Comparison of ENCODE assay signal across 8 mouse cellular contexts in genomic region chr14:26533267-26533666, GRCm38 (mm10). TPM values are rescaled to one million over a fixed set of nuclear protein-coding genes. Genes with fewer than 3 reads are reported as not detected.
DNase-seq lines count a peak whose midpoint lies in the region; ATAC-seq and TF ChIP-seq lines count a peak whose summit lies in the region.

No protein-coding gene starts in this region.

- H3K9me3 ChIP-seq in heart, postnatal 0 days (replicated peaks; ENCODE audit: control insufficient read depth, low read length), result no peaks in the 10 kb centered on the region
- H3K9me3 ChIP-seq in liver, embryonic 14.5 days (ENCODE audit: control insufficient read depth, low read length), result no peaks in the 10 kb centered on the region

- H3K27ac ChIP-seq in heart, postnatal 0 days (ENCODE audit: low read depth), result no peak overlapping the region
- H3K27ac ChIP-seq in liver, embryonic 14.5 days, result peak overlapping the region; percentile 5

- peak overlapping the region; percentile 66 for H3K4me3 ChIP-seq in lung, adult 2 months (replicated peaks; ENCODE audit: extremely low read depth, low read depth, low read length)
- H3K4me3 ChIP-seq in heart, postnatal 0 days (ENCODE audit: low read depth, low read length), result peak overlapping the region; percentile 92
- peak overlapping the region; percentile 78 to 88 for H3K4me3 ChIP-seq in liver, embryonic 14.5 days (ENCODE audit: insufficient read depth in 1 of 2, low read depth in 2 of 2, low read length in 2 of 2)

- H3K36me3 ChIP-seq in heart, postnatal 0 days (replicated peaks; ENCODE audit: control insufficient read depth, insufficient read depth, low read length), result 0 out of 2 replicates have a peak, but pooled peaks cover 3% of the 10 kb centered on the region
- peaks cover 8% of the 10 kb centered on the region; the same call in 1 of the 2 replicates for H3K36me3 ChIP-seq in liver, embryonic 14.5 days (replicated peaks; ENCODE audit: control insufficient read depth, insufficient read depth, low read depth)

- WGBS in lung, adult 2 months, result 20% methylated on average over 19 of the region's 19 CpGs
- WGBS in heart, postnatal 0 days, result 15% methylated on average over 19 of the region's 19 CpGs
- 14% methylated on average over 19 of the region's 19 CpGs for WGBS in liver, embryonic 14.5 days (ENCODE audit: insufficient replicate concordance)

- H3K27me3 ChIP-seq in heart, postnatal 0 days (ENCODE audit: control insufficient read depth, insufficient read depth, low read length), result no peaks in the 10 kb centered on the region
- no peaks in the 10 kb centered on the region for H3K27me3 ChIP-seq in liver, embryonic 14.5 days (ENCODE audit: control insufficient read depth, insufficient read depth, low read length)

- no peak for TF ChIP-seq CTCF in lung, adult 2 months (IDR thresholded peaks at IDR 0.05; ENCODE audit: insufficient read depth, low read length)
- no peak for TF ChIP-seq CTCF in heart, postnatal 0 days (IDR thresholded peaks at IDR 0.05; ENCODE audit: low read depth)
- TF ChIP-seq CTCF in liver, embryonic 14.5 days (IDR thresholded peaks at IDR 0.05; ENCODE audit: low read depth), result peak; percentile 25; the same call in 1 of the 2 replicates

- no peak for TF ChIP-seq EP300 in heart, postnatal 0 days (IDR thresholded peaks at IDR 0.05; ENCODE audit: low read depth)
- TF ChIP-seq EP300 in liver, embryonic 14.5 days (IDR thresholded peaks at IDR 0.05; ENCODE audit: low read depth), result no peak

- TF ChIP-seq POLR2A in lung, adult 2 months (IDR thresholded peaks at IDR 0.05; ENCODE audit: borderline replicate concordance, extremely low read depth, low read depth, low read length), result no peak

- peak overlapping the region; percentile 89 for H3K9ac ChIP-seq in heart, postnatal 0 days (replicated peaks; ENCODE audit: low read depth, low read length)
- peak overlapping the region; percentile 95 for H3K9ac ChIP-seq in liver, embryonic 14.5 days (replicated peaks)

- no peak for ATAC-seq in heart, postnatal 0 days (ENCODE audit: insufficient read depth, low read depth)
- no peak for ATAC-seq in liver, embryonic 14.5 days (ENCODE audit: insufficient read depth)

- H3K4me2 ChIP-seq in heart, postnatal 0 days (ENCODE audit: low read depth, low read length), result peak overlapping the region; percentile 79
- H3K4me2 ChIP-seq in liver, embryonic 14.5 days (ENCODE audit: low read depth), result peak overlapping the region; percentile 96

- DNase-seq in lung, adult 2 months, result peak; percentile 17
- DNase-seq in lung, postnatal 36 days, result no peak
- peak; percentile 43 to 45 for DNase-seq in cerebellum, postnatal 10 days
- DNase-seq in heart, postnatal 0 days (ENCODE audit: low spot score), result no peak
- peak in 1 of 3 experiments; percentile 10 for DNase-seq in liver, embryonic 14.5 days (ENCODE audit: low read depth in 3 of 3, low spot score in 3 of 3)
- peak; percentile 32 to 74 for DNase-seq in spleen, postnatal 4 days (ENCODE audit: low spot score in 2 of 2)
- no peak for DNase-seq in urinary bladder, postnatal 4 days (ENCODE audit: low spot score in 2 of 2)
- no peak for DNase-seq in Muller cell, postnatal 12 days (ENCODE audit: inconsistent ontology term)

- H3K4me1 ChIP-seq in lung, adult 2 months (ENCODE audit: control insufficient read depth, insufficient read depth, low read length), result peaks cover 22% of the 10 kb centered on the region
- peaks cover 34% of the 10 kb centered on the region for H3K4me1 ChIP-seq in heart, postnatal 0 days (ENCODE audit: control insufficient read depth, insufficient read depth)
- H3K4me1 ChIP-seq in liver, embryonic 14.5 days (replicated peaks; ENCODE audit: control insufficient read depth in 2 of 2, insufficient read depth in 2 of 2, low read length in 1 of 2), result peaks cover 6 to 17% of the 10 kb centered on the region in 2 experiments

RNA-seq across cellular contexts. Expression of gene Slmap, which starts 1.5 kb away (rescaled TPM):
- polyA plus RNA-seq in lung, adult 2 months (2012; rRNA removed), result 22.8 and 25.0 TPM in 2 replicates
- 146 and 248 TPM in 2 replicates for total RNA-seq in heart, postnatal 0 days (2014; rRNA removed; ENCODE audit: low replicate concordance)
- 105 and 140 TPM in 2 replicates for polyA plus RNA-seq in heart, postnatal 0 days (2015; fragmentation: Nextera tagmentation; extraction: Ambion mirVana)
- polyA plus RNA-seq in liver, embryonic 14.5 days (2012; rRNA removed), result 7.6 and 10.4 TPM in 2 replicates
- polyA plus RNA-seq in liver, embryonic 14.5 days (2014; fragmentation: Nextera tagmentation; extraction: Ambion mirVana), result 9.5 and 12.9 TPM in 2 replicates

RNA-seq across cellular contexts. Expression of gene Dennd6a, which starts 40.4 kb away (rescaled TPM):
- 14.4 and 15.8 TPM in 2 replicates for polyA plus RNA-seq in lung, adult 2 months (2012; rRNA removed)
- total RNA-seq in heart, postnatal 0 days (2014; rRNA removed; ENCODE audit: low replicate concordance), result 20.3 and 32.4 TPM in 2 replicates
- polyA plus RNA-seq in heart, postnatal 0 days (2015; fragmentation: Nextera tagmentation; extraction: Ambion mirVana), result 16.0 and 17.6 TPM in 2 replicates
- polyA plus RNA-seq in liver, embryonic 14.5 days (2012; rRNA removed), result 3.4 and 5.3 TPM in 2 replicates
- polyA plus RNA-seq in liver, embryonic 14.5 days (2014; fragmentation: Nextera tagmentation; extraction: Ambion mirVana), result 10.8 TPM in 2 replicates

Comparison
In these comparisons a context has a peak if more than half of its experiments do, and no peak if none do; other contexts are left out.
1. DNase-seq: peak in lung, adult 2 months (single experiment), cerebellum, postnatal 10 days (2 of 2) and spleen, postnatal 4 days (2 of 2); none in lung, postnatal 36 days (single experiment), heart, postnatal 0 days (single experiment), urinary bladder, postnatal 4 days (0 of 2) and Muller cell, postnatal 12 days (single experiment).
2. Peak in every context shown above with its lines, with median percentiles within 50 percentile points of each other: H3K4me3 ChIP-seq.